Mouse (Mus musculus) retina, adult 2 months (tissue): ENCODE data around the gene Eif4g2.

Experiments
- DNase-seq: peaks from one replicate; pipeline ENCODE4 v3.0.0-alpha.2; 2012; ENCODE audit warnings: low read depth, low spot score

The Eif4g2 gene

GRCm38 (mm10) chr7:111082822-111083732 lies at the start of gene Eif4g2:
Gene Eif4g2, minus strand, starts transcription at chr7:111083030.
- peak; percentile 96 for DNase-seq

GRCm38 (mm10) chr7:111132596-111132995 lies 49.8 kb upstream of the Eif4g2 start:
- no peak for DNase-seq

- DNase-seq = no peak
Observed at GRCm38 (mm10) chr7:111126636-111127395, 44.0 kb upstream of the Eif4g2 start.

GRCm38 (mm10) chr7:111123761-111124546 lies 41.1 kb upstream of the Eif4g2 start:
- DNase-seq = no peak

GRCm38 (mm10) chr7:111122531-111123130 lies 39.8 kb upstream of the Eif4g2 start:
- DNase-seq = peak; percentile 97

- DNase-seq = no peak
Observed at GRCm38 (mm10) chr7:111122084-111122530, 39.3 kb upstream of the Eif4g2 start.

GRCm38 (mm10) chr7:111121522-111121921 lies 38.7 kb upstream of the Eif4g2 start:
- no peak for DNase-seq

- no peak for DNase-seq
Observed at GRCm38 (mm10) chr7:111109561-111109960, 26.7 kb upstream of the Eif4g2 start.

- no peak for DNase-seq
Observed at GRCm38 (mm10) chr7:111109161-111109560, 26.3 kb upstream of the Eif4g2 start.

- DNase-seq = no peak
Observed at GRCm38 (mm10) chr7:111098196-111098595, 15.4 kb upstream of the Eif4g2 start.

- no peak for DNase-seq
Observed at GRCm38 (mm10) chr7:111095169-111095568, 12.3 kb upstream of the Eif4g2 start.

GRCm38 (mm10) chr7:111085153-111085552 lies 2.3 kb upstream of the Eif4g2 start:
- DNase-seq = no peak

GRCm38 (mm10) chr7:111084443-111084842 lies 1.6 kb upstream of the Eif4g2 start:
- DNase-seq = no peak

GRCm38 (mm10) chr7:111083733-111084120 lies 897 bp upstream of the Eif4g2 start:
- no peak for DNase-seq

- peak; percentile 83 for DNase-seq
Observed at GRCm38 (mm10) chr7:111082043-111082821, 598 bp downstream of the Eif4g2 start.

- DNase-seq = no peak
Observed at GRCm38 (mm10) chr7:111080876-111081275, 2.0 kb downstream of the Eif4g2 start.

GRCm38 (mm10) chr7:111080026-111080425 lies 2.8 kb downstream of the Eif4g2 start:
- DNase-seq = no peak

GRCm38 (mm10) chr7:111078271-111078670 lies 4.6 kb downstream of the Eif4g2 start:
- no peak for DNase-seq

- no peak for DNase-seq
Observed at GRCm38 (mm10) chr7:111075288-111075687, 7.5 kb downstream of the Eif4g2 start.

GRCm38 (mm10) chr7:111072410-111072809 lies 10.4 kb downstream of the Eif4g2 start:
- no peak for DNase-seq

- DNase-seq = no peak
Observed at GRCm38 (mm10) chr7:111070167-111070496, 12.7 kb downstream of the Eif4g2 start.
